Mouse (Mus musculus) small intestine, adult 2 months (tissue): ENCODE data around the gene Txlng. TPM values are rescaled to one million over a fixed set of nuclear protein-coding genes. Genes with fewer than 3 reads are reported as not detected.

Experiments
- H3K27ac ChIP-seq: fragments of 200-500 bp; 2 replicates; pipeline ENCODE4 v1.5.1; 2012; ENCODE audit warnings: low read depth, low read length, control low read depth, inconsistent platforms; ENCODE audit not compliant: insufficient read depth
- H3K27me3 ChIP-seq: fragments of 200-500 bp; 2 replicates; pipeline ENCODE4 v1.6.1; 2012; ENCODE audit warnings: mild to moderate bottlenecking, moderate library complexity, low read length, inconsistent platforms; ENCODE audit not compliant: control insufficient read depth, insufficient read depth
- H3K36me3 ChIP-seq: fragments of 200-500 bp; 2 replicates; pipeline ENCODE4 v1.6.1; 2012; ENCODE audit warnings: mild to moderate bottlenecking, low read length, control low read depth, inconsistent platforms; ENCODE audit not compliant: control insufficient read depth, insufficient read depth
- H3K4me1 ChIP-seq: fragments of 200-500 bp; 2 replicates; pipeline ENCODE4 v1.6.1; 2012; ENCODE audit warnings: low read length, inconsistent platforms, mixed read lengths; ENCODE audit not compliant: control insufficient read depth, insufficient read depth, insufficient read length
- H3K4me3 ChIP-seq: fragments of 200-500 bp; 2 replicates; pipeline ENCODE4 v1.5.1; 2012; ENCODE audit warnings: low read depth, mild to moderate bottlenecking, control low read depth, inconsistent platforms, low read length, moderate library complexity
- CTCF ChIP-seq: fragments of 200-500 bp; IDR thresholded peaks from 2 replicates; pipeline ENCODE4 v1.5.1; 2012; ENCODE audit warnings: low read depth, mild to moderate bottlenecking, control low read depth, inconsistent platforms, low read length, moderate library complexity, mixed read lengths; ENCODE audit not compliant: insufficient replicate concordance, insufficient read length; ENCODE audit errors: extremely low read depth
- POLR2A ChIP-seq: fragments of 200-500 bp; IDR thresholded peaks from 2 replicates; pipeline ENCODE4 v1.6.1; 2012; ENCODE audit warnings: low read depth, mild to moderate bottlenecking, control low read depth, inconsistent platforms, low read length, moderate library complexity
- WGBS: fragments of 180-500 bp; shearing (Covaris S2); methylation state at CpG from one replicate; pipeline ENCODE4 v1.1.7; 2018; 5-methylcytosine and 5-hydroxymethylcytosine counted together
- polyA plus RNA-seq: library from polyadenylated mRNA; depleted of rRNA; stranded (reverse); fragments of >200 nt; gene quantifications from 2 replicates; pipeline ENCODE4 v1.2.3, GENCODE M21; 2012; rRNA removed

Gene Txlng
- 0.36 and 0.85 TPM in 2 replicates for polyA plus RNA-seq

DNA sequence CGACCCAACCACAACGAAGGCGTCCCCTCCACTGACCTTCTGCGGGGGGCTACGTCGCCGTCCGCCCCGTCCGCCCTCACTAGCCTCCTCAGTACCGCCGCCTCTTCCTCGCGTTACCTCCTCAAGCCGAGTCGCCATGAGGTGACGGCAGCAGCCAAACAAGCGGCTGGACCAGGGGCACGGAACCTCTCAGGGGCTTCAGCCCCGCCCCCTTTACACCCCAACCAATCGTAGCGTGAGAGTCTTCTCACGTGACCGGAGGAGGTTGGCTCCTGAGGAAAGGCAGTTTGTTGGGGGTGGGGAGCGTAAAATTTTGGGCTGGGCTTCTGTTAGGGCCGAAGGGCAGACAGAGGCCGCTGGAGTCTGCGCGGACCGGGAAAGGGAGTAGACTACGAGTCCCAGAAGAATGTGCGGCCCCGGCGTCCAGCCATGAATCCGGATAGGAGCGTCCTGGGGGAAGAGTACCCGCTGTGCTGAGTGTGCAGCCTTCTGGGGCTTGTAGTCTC, at the start of gene Txlng:
Gene Txlng (minus strand): TSS at position 252 of the 506 bp plus-strand sequence.
- H3K4me1 ChIP-seq, result no peaks in the 10 kb centered on the region
- peak within 1 kb of the TSS; percentile 67 for H3K27ac ChIP-seq
- TF ChIP-seq POLR2A (peak; percentile 79; the same call in 1 of the 2 replicates), CTCF (no peak)
- WGBS, result 12% methylated on average over 37 of the region's 37 CpGs
- H3K4me3 ChIP-seq, result peak within 1 kb of the TSS; percentile 99
- H3K36me3 ChIP-seq, result no peaks in the 10 kb centered on the region
- H3K27me3 ChIP-seq, result no peaks in the 10 kb centered on the region

DNA sequence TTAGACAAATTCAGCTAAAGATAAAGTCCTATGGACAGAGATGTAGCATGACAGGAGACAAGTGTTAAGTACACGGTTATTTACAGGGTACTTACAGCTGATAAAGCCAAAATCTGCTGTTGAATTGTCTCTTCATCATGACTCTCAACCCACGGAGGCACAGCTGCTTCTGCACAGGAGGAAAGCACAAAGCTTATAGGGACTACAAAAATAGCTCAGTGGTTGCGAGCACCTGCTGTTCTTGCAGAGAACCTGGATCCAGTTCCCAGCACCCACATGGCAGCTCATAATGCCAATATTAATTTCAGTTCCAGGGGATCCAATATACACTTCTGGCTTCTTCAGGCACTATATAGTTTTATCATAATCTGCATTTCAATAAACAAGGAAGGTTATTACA, 49.0 kb upstream of the Txlng start:
- Histone ChIP-seq H3K27me3 (no peaks in the 10 kb centered on the region), H3K4me1 (no peaks in the 10 kb centered on the region), H3K36me3 (peaks cover 14% of the 10 kb centered on the region), H3K4me3 (no peak overlapping the region), H3K27ac (no peak overlapping the region)
- 83% methylated on average over 3 of the region's 3 CpGs for WGBS
- TF ChIP-seq POLR2A (no peak), CTCF (no peak)

GRCm38 (mm10) chrX:162873761-162874160, 44.5 kb upstream of the Txlng start:
- WGBS, result 97% methylated on average over 2 of the region's 2 CpGs
- no peak overlapping the region for H3K27ac ChIP-seq
- peaks cover 24% of the 10 kb centered on the region for H3K36me3 ChIP-seq
- H3K4me1 ChIP-seq, result no peaks in the 10 kb centered on the region
- no peak overlapping the region for H3K4me3 ChIP-seq
- no peaks in the 10 kb centered on the region for H3K27me3 ChIP-seq
- TF ChIP-seq CTCF (no peak), POLR2A (no peak)

DNA sequence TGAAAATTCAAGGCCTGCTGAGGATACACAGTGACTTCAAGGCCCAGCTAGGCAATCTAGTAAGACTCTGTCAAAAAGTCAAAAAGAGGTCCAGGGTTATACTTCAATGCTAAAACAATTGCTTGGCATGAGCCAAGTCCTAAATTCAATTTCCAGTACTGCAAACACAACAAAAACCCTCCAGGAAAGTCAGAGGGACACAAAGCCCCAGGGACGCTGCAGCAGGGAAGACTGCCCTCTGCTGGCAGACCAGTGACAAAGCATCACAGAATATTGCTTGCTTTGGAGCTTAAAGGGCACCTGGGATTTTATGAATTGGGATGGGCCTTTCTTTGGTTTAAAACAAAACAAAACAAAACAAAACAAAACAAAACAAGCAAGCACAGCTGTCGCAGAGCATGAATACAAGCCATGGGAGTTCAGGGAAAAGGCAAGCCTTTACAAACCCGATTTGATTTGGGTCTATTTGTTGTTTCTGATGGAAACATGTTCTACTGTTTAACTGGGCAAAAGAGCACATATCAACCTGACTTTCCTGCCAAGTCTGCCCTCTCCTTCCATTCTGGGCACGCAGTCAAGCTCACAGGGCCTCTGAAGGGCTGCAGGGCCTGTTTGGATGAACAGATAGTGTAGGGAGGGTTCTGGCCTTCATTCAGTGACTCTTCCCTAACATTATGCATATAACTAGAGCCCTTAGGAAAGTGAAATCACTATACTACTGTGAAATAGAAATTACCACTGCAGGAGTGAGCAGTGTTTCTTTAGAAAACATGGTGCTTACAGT, 42.7 kb upstream of the Txlng start:
- Histone ChIP-seq H3K4me3 (no peak overlapping the region), H3K4me1 (no peaks in the 10 kb centered on the region), H3K36me3 (peaks cover 24% of the 10 kb centered on the region), H3K27ac (no peak overlapping the region), H3K27me3 (no peaks in the 10 kb centered on the region)
- no peak for TF ChIP-seq POLR2A
- TF ChIP-seq CTCF, result peak; percentile 72; the same call in 1 of the 2 replicates
- WGBS, result 23% methylated on average over 4 of the region's 4 CpGs

- no peaks in the 10 kb centered on the region for H3K4me1 ChIP-seq
- no peaks in the 10 kb centered on the region for H3K27me3 ChIP-seq
- H3K27ac ChIP-seq, result no peak overlapping the region
- TF ChIP-seq POLR2A, result no peak
- no peak for TF ChIP-seq CTCF
- 64% methylated on average over 3 of the region's 3 CpGs for WGBS
- H3K36me3 ChIP-seq, result peaks cover 27% of the 10 kb centered on the region
- H3K4me3 ChIP-seq, result no peak overlapping the region
Observed at GRCm38 (mm10) chrX:162868294-162868965, 39.2 kb upstream of the Txlng start.

DNA sequence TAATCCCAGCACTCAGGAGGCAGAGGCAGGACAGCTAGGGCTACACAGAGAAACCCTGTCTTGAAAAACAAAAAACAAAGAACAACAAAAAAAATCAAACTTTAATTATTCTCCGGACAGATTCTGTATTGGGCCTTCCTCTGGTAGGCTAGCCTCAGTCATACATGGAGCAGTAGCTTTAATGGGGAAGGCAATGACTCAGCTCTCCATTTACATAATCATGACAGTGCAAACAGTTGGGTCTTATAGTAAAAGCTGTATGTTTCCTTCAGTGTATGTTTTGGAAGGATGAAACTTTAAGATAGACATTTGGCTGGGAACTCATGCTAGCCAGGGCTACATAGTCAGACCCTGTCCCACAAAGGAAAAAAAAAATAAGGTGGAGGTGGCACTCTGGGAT, 19.4 kb upstream of the Txlng start:
- H3K27me3 ChIP-seq, result no peaks in the 10 kb centered on the region
- H3K4me1 ChIP-seq, result no peaks in the 10 kb centered on the region
- H3K36me3 ChIP-seq, result no peaks in the 10 kb centered on the region
- no peak overlapping the region for H3K4me3 ChIP-seq
- 95% methylated on average over 1 of the region's 1 CpGs for WGBS
- no peak overlapping the region for H3K27ac ChIP-seq
- TF ChIP-seq CTCF (no peak), POLR2A (no peak)

DNA sequence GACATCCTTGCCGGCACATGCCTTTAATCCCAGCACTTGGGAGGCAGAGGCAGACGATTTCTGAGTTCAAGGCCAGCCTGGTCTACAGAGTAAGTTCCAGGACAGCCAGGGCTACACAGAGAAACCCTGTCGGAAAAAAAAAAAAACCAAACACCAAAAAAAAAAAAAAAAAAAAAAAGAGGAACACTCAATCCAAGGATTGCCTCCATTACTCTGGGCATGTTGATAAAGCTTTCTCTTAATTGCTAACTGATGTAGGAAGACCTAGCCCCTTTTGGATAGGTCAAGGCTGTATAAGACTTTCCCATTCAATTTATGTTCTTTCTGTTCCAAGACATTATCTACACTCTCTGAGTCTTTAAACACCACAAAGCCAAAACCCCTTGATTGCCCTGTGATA, 16.3 kb upstream of the Txlng start:
- H3K27ac ChIP-seq, result no peak overlapping the region
- WGBS, result 83% methylated on average over 3 of the region's 3 CpGs
- no peak overlapping the region for H3K4me3 ChIP-seq
- H3K4me1 ChIP-seq, result no peaks in the 10 kb centered on the region
- TF ChIP-seq POLR2A (no peak), CTCF (no peak)
- H3K36me3 ChIP-seq, result no peaks in the 10 kb centered on the region
- H3K27me3 ChIP-seq, result no peaks in the 10 kb centered on the region
